Mouse (Mus musculus) activated CD4-positive, CD25-positive, alpha-beta regulatory T cell (primary cell): ENCODE measurements around the gene Mif. TPM values are rescaled to one million over a fixed set of nuclear protein-coding genes. Genes with fewer than 3 reads are reported as not detected.

ENCODE experiments used
- polyA plus RNA-seq, 2 experiments: library from polyadenylated mRNA; unstranded; fragments of 100-300 nt; shearing (Covaris generic); gene quantifications; one replicate each; pipeline ENCODE4 v1.2.1; 2017

Gene Mif
- 100 to 1,000 TPM; 507 to 833 TPM for polyA plus RNA-seq

GRCm38 (mm10) chr10:75859786-75860470 is at the start of gene Mif:
Gene Mif, minus strand, starts transcription at chr10:75860240.

GRCm38 (mm10) chr10:75893089-75893750 is 33.2 kb upstream of the Mif start, which contains the start of gene Derl3:
Gene Derl3, plus strand, starts transcription at chr10:75893413.

GRCm38 (mm10) chr10:75837248-75837759 is 22.7 kb downstream of the Mif start, which contains the start of gene Gstt2:
Gene Gstt2, minus strand, starts transcription at chr10:75837424.

GRCm38 (mm10) chr10:75822443-75822842 is 37.6 kb downstream of the Mif start, which contains the start of gene Gstt4:
Gene Gstt4, minus strand, starts transcription at chr10:75822543.

Other genes starting within 250 kb of the Mif start
- 10 to 100 TPM in 1 of 2 experiments, 1 to 10 TPM in 1; 8.5 to 14.4 TPM for gene Susd2, start 216.2 kb downstream of the Mif start, polyA plus RNA-seq
- gene Cabin1, start 95.9 kb downstream of the Mif start, polyA plus RNA-seq: 10 to 100 TPM; 33.3 to 46.4 TPM
- 10 to 100 TPM; 66.1 to 82.0 TPM for gene Ddt, start 86.8 kb downstream of the Mif start, polyA plus RNA-seq
- not detected for gene Gm20441, start 79.3 kb downstream of the Mif start, polyA plus RNA-seq
- gene Gstt3, start 78.8 kb downstream of the Mif start, polyA plus RNA-seq: 1 to 10 TPM; 2.9 to 7.2 TPM
- gene Gstt1, start 61.7 kb downstream of the Mif start, polyA plus RNA-seq: 1 to 10 TPM in 1 of 2 experiments, under 1 TPM in 1; 0.25 to 1.1 TPM
- not detected for gene Gstt4, start 37.7 kb downstream of the Mif start, polyA plus RNA-seq
- 10 to 100 TPM; 58.4 to 77.2 TPM for gene Gstt2, start 22.8 kb downstream of the Mif start, polyA plus RNA-seq
- gene Derl3, start 33.2 kb upstream of the Mif start, polyA plus RNA-seq: 1 to 10 TPM; 2.0 to 6.9 TPM
- 100 to 1,000 TPM in 1 of 2 experiments, 10 to 100 TPM in 1; 96.0 to 119 TPM for gene Smarcb1, start 61.4 kb upstream of the Mif start, polyA plus RNA-seq
- gene Chchd10, start 72.9 kb upstream of the Mif start, polyA plus RNA-seq: 100 to 1,000 TPM in 1 of 2 experiments, 10 to 100 TPM in 1; 95.9 to 159 TPM
- 10 to 100 TPM in 1 of 2 experiments, 1 to 10 TPM in 1; 6.7 to 10.7 TPM for gene Mmp11, start 76.3 kb upstream of the Mif start, polyA plus RNA-seq
- not detected for gene Gm867, start 80.4 kb upstream of the Mif start, polyA plus RNA-seq
- 1 to 10 TPM; 1.1 to 1.7 TPM for gene Vpreb3, start 82.8 kb upstream of the Mif start, polyA plus RNA-seq
- gene Gm5134, start 94.3 kb upstream of the Mif start, polyA plus RNA-seq: 1 to 10 TPM in 1 of 2 experiments, under 1 TPM in 1; 0.65 to 1.2 TPM
- gene Zfp280b, start 172.4 kb upstream of the Mif start, polyA plus RNA-seq: 10 to 100 TPM; 27.9 to 36.3 TPM